Mouse (Mus musculus) left cerebral cortex, postnatal 14 days (tissue): ENCODE measurements at regions not wholly inside any gene's neighbourhood (a gene's known extent, or its start where the extent isn't known, plus 50 kb on each side); places are given as distances from the start of the nearest gene placed in this dataset.

ENCODE experiments used
- DNase-seq, 2 experiments: peaks; one replicate each; pipeline ENCODE4 v3.0.0; 2021 to 2022; ENCODE audit warnings: low spot score in 2 of 2, mixed read lengths in 1 of 2
- intact Hi-C: fragments of 180-260 bp; cut with DNase I; formaldehyde crosslinking; loops from one replicate; pipeline ENCODE4 v1.15.1; 2025

DNA sequence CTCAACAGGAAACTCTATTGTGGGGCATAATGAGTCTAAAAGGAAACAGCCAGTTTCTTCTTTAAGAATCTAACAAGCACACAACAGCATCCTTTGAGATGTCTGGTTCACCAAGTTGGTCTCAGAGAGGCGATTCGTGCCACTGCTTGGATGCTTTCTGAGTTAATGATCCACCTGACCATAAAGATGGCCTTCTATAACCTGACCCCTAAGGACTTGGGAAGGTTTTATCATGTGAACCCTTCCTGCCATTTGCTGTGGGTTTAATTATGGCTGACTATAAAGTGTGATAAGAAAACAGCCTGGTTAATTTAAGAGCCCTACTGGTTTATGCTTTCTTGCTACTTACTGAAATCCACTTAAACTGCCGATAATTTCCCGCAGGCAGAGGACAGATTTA, 363.0 kb upstream of the Arid1b start:
- DNase-seq = no peak
- intact Hi-C loops = no loop called here

DNA sequence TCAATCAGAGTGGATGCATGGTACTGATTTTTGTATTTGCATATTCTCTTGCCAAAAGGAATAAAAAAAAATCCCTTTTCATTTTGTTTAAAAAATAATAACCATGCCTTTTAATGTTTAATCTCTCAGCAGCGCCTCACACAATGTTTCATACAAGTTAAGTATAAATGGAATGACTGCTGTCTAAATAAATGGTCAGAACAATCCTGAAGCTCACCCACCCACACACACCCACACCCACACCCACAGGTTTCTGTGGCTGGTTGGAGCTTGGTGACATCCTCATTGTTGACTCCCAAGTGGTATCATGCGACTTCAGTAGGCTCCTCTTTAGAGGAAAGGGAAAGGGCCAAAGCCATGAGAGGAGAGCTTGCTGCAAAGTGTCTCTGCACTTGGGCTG, 361.6 kb upstream of the Arid1b start:
- intact Hi-C loops = no loop called here
- no peak for DNase-seq

DNA sequence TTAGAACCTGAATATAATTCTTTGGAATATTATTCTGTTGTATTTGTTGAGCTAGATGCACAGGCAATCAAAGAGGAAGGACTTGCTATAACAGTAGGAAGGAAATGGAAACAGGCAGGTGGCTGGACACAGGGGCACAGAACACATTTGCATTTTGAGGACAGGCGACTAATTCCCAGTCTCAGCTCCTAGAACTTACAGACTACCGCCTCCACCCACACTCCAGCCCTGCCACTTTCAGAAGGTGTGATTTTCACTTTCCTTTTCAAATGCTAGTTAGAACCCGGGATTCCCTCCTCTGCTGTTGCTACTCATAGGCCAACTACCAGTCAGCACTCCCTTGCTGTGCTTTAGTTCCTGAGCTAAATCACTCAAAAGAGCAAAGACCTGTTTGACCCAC, 360.4 kb upstream of the Arid1b start:
- intact Hi-C loops = no loop called here
- peak; percentile 26 to 39 for DNase-seq

DNA sequence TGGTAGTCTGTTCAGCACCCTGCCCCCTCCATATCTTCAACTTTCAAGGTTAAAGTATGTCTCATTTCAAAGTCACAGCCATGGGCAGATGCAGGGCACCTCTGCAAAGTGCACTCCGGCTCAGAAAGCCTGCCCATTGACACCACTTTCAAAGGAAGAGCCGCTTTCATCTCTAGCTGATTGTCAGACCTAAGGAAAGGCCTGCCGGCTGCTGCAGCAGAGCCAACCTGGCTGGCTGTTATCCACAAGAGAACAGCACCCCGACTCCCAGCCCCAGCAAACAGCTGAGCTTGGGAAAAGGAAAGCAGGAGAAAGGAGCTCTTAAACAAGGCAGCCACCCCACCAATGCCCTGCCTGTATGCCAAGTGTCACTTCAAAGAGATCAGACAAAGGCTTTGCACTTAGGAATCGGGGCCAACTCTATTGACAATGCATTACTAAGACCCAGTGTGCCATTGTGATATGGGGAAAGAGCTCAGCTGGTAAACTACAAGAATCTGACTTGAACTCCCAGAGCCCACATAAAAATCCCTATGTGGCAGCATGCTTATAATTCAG, 357.3 kb upstream of the Arid1b start:
- DNase-seq = peak in 1 of 2 experiments; percentile 5
- intact Hi-C loops = no loop called here

DNA sequence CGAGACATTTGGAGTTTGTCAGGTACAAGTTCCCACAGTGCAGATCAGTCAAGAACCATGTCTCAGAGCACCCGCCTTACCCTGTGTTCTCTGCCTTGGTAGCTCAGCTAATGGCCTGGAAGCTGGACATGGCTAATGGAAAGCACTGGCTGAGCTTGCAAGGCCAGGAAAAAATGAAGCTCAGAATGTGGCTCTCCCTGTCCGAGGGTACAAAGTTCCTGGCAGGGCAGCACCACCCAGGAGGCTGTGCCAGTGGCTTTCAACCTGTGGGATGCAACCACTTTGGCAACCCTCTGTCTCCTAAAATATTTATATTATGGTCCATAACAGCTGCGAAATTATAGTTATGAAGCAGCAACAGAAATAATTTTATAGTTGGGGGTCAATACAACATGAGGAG, 354.6 kb upstream of the Arid1b start:
- intact Hi-C loops = no loop called here
- DNase-seq = no peak

DNA sequence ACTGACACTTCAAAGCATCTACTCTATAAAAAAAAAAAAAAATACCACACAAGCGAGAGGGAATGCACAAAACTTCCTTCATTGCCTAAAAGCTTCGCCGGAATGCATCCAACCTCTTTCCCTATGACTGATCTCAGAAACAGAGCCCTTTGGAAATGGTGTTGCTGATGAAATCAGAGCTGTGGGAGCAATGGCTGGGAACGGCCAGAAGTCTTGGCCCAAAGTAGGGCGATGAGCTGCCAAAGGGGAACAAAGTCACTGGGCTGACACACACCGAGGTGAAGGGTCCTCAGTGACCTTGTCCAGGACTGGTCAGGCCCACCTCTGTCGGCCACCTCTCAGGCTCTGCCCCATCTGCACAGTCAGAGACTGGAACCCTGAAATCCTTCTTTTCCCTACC, 353.6 kb upstream of the Arid1b start:
- intact Hi-C loops = no loop called here
- DNase-seq = no peak

DNA sequence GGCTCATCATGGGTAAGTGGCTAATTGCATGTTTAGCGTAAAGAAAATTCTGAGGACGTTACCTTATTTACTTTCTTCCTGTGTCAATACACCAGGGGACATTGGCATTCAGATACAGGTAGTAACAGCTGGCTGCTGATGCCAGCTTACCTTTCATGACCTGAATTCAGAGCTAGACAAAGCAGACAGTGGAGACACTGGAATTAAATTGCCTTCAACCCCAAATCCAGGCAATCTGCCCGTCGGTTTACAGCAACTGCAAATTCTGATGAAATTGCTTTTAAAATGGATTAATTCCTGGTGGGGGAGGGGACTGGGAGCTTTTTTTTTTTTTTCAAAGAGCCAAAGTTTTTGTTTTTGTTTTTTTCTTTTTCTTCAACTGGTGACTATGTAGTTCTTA, 353.0 kb upstream of the Arid1b start:
- DNase-seq = no peak
- intact Hi-C loops = no loop called here

DNA sequence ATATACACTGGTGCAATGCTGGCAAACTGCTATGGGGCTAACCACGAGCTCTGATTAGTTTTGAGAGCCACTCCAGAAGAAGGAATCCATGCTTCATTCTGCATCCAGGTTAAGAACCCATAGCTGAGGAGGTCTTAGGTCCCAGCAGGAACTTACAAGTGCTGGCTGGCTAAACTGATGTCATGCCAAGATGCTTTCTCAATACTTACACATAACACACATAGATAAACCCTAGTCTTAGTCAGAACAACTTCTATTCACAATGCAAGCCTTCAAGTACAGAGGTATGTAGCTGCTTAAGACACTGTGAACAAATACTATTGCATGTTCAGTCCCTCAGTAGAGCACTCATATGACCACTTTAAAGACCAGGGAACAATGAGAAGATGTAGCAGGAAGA, 352.1 kb upstream of the Arid1b start:
- DNase-seq = no peak
- intact Hi-C loops = no loop called here

DNA sequence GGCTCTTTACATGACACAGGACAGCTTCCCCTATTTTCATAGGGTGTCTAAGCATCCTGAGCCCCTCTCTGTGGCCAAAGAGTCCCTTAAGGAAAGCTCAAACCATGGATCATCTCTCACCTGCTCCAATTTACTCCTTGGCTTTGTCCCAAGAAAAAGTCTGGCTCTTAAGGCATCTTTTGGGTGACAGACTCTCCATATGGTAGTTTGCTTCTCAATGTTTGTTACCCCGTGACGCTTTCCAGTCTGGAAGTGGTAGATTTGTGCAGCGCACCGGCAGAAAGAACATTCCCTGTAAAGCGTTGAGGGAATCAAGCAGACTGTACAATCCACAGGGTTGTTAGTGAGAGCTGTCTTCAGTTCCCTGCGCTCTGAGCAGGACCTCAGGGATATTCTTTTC, 350.8 kb upstream of the Arid1b start:
- intact Hi-C loops = no loop called here

DNA sequence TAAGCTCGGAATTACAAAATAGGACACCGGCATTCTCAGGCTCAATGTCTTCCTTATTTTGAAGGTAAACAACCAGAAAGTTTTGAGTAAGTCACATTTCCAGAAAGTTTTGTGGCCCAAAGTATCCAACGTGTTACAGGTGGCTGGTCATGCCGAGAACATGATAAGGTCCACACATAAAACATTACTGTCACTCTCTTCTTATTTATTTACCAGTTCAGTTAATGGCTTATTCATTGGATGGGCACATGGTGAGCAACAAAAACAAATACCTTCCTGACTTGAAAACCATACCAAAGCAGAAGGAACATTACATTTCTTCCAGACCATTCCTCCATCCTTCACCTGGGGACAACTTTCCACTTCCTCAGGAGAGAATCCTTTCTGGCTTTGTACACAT, 345.5 kb upstream of the Arid1b start:
- intact Hi-C loops = no loop called here
- DNase-seq = no peak

More for the DNA sequence above, 350.8 kb upstream of the Arid1b start:
- DNase-seq = no peak

DNA sequence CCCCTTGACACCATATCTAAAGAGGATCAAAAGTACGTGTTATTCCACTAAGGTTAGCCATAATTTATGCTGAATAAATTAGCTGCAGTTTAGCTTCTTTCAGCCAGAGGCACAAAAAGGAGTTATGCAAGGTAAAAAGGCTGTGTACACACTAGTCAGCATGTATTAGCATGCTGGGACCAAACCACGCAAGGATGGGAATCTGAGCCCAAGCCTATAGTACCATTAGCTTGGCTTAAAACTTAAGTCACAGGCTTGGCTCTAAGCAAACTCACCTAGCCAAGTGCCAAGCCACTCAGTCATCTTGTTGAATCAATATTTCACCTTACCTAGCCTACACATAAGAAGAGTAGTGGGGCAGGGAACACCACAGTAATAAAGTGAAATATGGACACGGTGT, 339.9 kb upstream of the Arid1b start:
- no peak for DNase-seq
- intact Hi-C loops = no loop called here

DNA sequence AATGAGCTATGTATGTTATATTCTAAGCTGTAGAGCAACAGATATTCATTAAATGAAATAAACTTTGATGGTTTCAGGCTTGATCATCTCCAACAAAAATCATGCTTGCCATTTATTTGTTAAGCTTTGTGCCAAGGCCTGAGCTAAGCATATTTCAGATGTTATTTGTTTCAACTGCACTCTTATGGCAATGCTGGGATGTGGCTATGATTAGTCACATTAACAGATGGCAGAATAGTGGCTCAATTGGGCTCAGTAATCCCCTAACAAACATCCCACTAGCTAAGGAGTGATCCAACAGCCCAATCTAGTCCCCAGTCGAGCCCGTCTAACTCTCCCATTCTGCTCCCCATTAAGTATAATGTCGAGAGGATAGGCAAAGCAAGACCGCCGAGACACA, 332.1 kb upstream of the Arid1b start:
- intact Hi-C loops = no loop called here
- DNase-seq = no peak

DNA sequence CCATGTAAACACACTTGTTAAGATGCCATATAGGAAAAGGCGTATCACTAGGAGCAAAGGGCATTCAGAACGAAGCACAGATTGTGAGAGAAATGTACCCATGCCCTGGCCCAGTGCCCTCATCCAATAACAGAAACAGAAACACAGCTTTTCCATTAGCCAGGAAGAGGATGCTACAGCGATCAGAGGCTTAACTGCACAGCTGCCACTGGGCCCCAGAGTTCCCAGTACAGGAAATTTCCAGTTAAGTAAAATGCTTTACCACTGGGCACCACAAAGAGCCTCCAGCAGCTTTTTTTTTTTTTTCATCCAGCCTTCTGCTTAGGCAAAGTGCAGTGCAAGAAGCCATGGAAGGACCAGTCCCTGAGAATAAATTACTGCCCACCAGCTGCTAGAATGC, 325.6 kb upstream of the Arid1b start:
- intact Hi-C loops = no loop called here
- DNase-seq = no peak

DNA sequence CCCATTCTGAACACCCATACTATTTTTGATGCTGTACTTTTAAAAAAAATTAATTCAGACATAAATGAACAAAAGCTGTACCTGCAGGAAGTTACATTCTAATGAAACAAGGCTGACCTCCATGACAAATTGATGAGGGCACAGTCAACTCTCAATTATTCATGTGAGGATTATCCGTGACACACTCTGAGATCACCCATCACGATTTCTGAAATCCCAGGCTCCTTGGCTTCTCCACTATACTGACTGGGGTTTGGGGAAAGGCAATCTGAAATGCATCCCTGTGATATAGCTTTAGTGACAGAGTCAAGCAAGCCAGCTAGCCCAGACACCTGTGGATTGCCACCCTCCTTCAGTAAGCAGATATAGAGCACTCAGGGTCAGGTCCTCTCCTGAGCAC, 320.9 kb upstream of the Arid1b start:
- no peak for DNase-seq
- intact Hi-C loops = no loop called here

DNA sequence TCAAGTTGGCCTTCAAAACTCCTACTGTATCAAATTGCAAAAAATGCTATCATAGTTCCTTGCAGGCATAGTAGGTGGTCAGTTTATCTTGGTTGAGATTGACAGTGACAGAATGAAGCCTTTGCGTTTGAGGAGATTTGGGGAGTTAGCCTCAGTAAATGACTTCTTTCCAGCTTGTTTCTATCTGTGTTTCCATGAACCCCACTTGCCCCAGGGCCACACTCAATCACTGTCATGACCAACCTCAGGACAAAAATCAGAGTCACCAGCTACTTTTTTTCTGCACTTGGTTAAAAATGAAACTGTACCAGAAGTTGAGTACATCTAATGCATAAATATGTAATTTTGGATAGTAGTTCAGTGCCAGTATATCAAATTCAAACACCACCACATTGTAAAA, 287.7 kb upstream of the Arid1b start:
- DNase-seq = no peak
- intact Hi-C loops = no loop called here

DNA sequence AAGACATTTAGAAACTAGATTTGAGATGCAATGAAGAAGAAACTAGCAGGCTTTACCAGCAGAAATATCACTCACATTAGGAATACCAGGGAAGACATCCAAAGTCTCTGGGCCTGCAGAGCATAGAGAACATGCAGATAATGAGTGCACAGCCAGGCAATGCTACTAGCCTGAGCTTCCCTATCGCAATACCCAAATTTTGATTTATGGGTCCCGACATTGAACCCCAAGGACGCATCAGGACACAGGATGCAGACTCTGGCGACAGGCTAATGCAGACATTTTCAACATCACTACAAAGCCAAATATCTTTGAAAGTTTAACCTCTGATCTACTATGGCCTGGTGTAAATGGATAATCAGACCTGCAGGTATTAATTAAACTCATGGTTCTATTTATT, 273.1 kb upstream of the Arid1b start:
- intact Hi-C loops = no loop called here
- DNase-seq = no peak

DNA sequence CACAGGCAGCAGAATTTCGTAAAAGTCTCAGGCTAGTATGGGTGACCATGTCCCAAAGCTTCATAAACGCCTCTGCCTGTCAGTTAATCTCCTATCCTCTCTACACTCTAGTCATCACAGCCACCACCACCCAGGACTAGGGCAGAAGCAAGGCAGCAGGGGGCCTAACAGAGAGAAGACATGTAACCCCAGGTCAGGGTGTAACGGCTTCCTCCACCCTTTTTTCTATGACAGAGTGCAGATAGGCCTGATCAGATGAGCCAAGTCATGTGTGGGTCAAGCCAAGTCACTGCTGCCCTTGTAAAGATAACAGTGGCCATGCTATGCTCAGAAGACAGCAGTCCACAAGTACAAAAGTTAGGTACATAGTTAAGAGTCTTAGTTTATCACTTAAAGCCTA, 270.1 kb upstream of the Arid1b start:
- intact Hi-C loops = no loop called here
- no peak for DNase-seq

DNA sequence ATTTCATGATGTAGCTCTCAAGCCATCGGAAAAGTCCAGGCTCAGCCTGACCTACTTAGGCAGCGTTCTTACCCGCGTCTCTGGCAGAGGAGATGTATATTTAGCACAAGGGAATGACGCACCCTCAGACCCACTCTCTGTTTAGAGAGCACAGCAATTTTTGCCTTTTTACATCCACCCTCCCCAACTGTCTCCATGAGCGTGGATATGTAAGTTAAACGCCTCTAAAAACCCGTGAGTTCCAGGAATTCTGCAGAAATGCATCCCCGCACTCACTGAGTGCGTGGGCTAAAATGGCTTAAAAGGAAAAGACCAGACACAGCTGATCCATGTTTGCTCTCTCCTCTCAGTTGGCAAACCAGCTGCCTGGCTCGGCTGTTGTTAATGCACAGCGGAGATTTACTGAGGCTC, 267.8 kb upstream of the Arid1b start:
- intact Hi-C loops = no loop called here
- peak; percentile 68 to 86 for DNase-seq

DNA sequence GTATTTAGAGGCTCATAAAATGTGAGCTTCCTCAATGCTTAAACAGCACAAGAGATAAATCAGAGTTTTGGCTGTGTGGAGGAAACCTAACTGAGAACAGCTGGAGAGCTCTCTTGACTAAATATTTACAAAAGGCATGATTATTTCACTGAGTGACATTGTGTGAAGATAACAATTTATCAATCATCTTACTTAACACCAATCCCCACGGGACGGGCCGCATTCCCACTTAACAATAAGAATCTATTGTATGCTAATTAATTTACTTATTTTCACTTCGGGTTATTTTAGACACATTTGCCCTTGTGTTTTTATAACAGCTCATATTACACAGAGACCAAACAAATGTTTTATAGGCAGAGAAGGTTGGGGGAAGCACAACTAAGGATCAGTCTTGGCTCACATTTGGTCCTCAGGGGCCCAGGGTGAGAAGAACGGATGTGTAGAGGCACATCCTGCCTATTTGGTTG, 259.7 kb upstream of the Arid1b start:
- intact Hi-C loops = no loop called here
- no peak for DNase-seq

DNA sequence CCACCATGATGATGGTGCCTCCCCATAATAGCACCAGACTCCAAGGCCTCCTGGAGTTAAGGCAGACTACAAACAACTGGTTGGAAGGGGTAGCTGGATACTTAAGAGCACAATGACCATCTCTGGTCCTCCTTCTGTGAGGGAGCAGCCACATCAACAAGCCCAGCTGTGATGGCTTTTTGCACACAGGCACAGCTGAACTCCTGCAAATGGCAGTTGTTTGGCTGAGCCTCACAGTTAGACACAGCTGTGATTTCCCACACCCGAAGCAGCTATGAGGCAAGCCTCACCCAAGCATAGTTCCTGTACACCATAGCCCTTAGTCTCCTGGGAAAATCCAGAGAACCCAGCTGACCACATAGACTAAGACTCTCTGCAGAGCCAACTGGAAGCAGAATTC, 258.9 kb upstream of the Arid1b start:
- no peak for DNase-seq
- intact Hi-C loops = no loop called here

DNA sequence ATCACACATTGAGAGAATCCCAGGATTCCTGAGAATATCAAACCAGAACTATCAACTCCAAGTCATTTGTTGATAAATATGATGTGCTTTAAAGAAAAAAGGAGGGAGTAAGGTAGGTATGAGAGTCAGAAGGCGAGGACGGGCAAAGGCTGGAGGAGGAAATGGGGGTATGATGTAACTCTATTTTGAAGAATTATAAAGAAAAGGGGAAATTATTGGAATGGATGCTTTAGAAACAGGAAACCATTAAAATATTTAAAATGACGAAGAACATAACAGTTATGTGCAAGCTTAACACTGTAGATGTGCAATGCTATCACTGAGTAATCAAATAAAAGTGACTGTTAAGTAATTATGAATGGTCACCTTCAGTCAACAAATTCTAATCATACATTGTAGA, 257.4 kb upstream of the Arid1b start:
- DNase-seq = no peak
- intact Hi-C loops = no loop called here

DNA sequence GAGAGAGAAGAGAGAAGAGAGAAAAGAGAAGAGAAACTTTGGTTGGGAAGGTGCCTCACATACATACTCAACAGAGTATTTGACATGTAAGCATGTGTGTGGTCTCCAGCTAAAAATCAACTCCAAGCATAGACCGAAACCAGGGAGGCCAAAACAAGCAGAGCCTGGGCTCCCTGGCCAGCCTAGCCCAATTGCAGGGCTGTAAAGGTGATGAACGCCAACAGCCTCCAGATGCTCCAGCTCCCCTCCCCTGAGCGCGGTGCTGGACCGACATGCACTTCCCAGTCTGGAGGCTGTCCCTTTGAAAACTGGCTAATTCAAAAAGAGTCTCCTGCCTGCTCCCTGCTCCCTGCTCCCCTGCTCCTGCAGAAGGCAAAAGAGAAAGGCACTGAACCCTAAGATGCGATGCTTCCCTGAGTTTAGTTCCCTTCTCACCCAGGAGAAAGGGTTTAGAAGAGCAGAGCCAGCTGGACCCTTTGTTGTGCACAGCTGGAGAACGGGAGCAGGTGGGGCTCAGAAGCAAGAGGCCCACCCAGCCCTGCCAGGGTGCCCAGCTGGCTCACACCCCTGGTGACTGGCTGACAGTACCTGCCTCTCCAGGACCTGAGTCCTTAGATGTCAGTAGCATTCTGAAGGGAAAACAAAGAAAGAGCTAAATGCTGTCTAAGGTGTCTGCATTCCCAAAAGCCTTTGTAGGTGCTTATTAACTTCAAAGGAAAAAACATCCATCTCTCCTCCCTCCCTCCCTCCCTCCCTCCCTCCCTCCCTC, 255.2 kb upstream of the Arid1b start:
- no peak for DNase-seq
- intact Hi-C loops = no loop called here
